Mouse (Mus musculus) liver, postnatal 0 days (tissue): ENCODE results near the gene Olfr1427.

ENCODE experiments used
- CTCF ChIP-seq: sonication (generic); IDR thresholded peaks from 2 replicates; pipeline ENCODE4 v1.5.1; 2016; ENCODE audit warnings: antibody characterized with exemption, low read depth
- EP300 ChIP-seq: IDR thresholded peaks from 2 replicates; pipeline ENCODE4 v1.6.1; 2016; ENCODE audit warnings: antibody characterized with exemption, low read depth, mild to moderate bottlenecking

GRCm38 (mm10) chr19:12103234-12103633 lies at the start of gene Olfr1427:
- no peak for TF ChIP-seq CTCF
- no peak for TF ChIP-seq EP300
